Mouse (Mus musculus): ENCODE data around the gene Tbc1d2b. TPM values are rescaled to one million over a fixed set of nuclear protein-coding genes. Genes with fewer than 3 reads are reported as not detected.

Gene Tbc1d2b
- polyA plus RNA-seq, 1 experiment: 26.2 TPM

GRCm38 (mm10) chr9:90235258-90235882, 35.2 kb downstream of the Tbc1d2b start:
- no peak overlapping the region for H3K4me3 ChIP-seq (replicated peaks; ENCODE audit: control insufficient read depth, low read depth, low read length)
- peaks cover 19% of the 10 kb centered on the region for H3K4me1 ChIP-seq (ENCODE audit: control insufficient read depth, insufficient read depth, low read length)
- WGBS: 45% methylated on average over 10 of the region's 10 CpGs
- H3K27ac ChIP-seq (ENCODE audit: control insufficient read depth, insufficient read depth, low read depth, low read length, poor library complexity): peak overlapping the region; percentile 74
- TF ChIP-seq CTCF (IDR thresholded peaks at IDR 0.05; ENCODE audit: control insufficient read depth, insufficient read depth, low read length): no peak

GRCm38 (mm10) chr9:90234786-90235185, 35.8 kb downstream of the Tbc1d2b start:
- TF ChIP-seq CTCF (IDR thresholded peaks at IDR 0.05; ENCODE audit: control insufficient read depth, insufficient read depth, low read length): no peak
- TF ChIP-seq POLR2A (IDR thresholded peaks at IDR 0.05; ENCODE audit: borderline replicate concordance, control insufficient read depth, low read depth, low read length): no peak
- 81% methylated on average over 5 of the region's 5 CpGs for WGBS
- Histone ChIP-seq H3K4me1 (ENCODE audit: control insufficient read depth, insufficient read depth, low read length) (peaks cover 19% of the 10 kb centered on the region), H3K27ac (ENCODE audit: control insufficient read depth, insufficient read depth, low read depth, low read length, poor library complexity) (peak overlapping the region; percentile 74), H3K4me3 (replicated peaks; ENCODE audit: control insufficient read depth, low read depth, low read length) (no peak overlapping the region)

GRCm38 (mm10) chr9:90233906-90234419, 36.6 kb downstream of the Tbc1d2b start:
- peak overlapping the region; percentile 74 for H3K27ac ChIP-seq (ENCODE audit: control insufficient read depth, insufficient read depth, low read depth, low read length, poor library complexity)
- peaks cover 19% of the 10 kb centered on the region for H3K4me1 ChIP-seq (ENCODE audit: control insufficient read depth, insufficient read depth, low read length)
- no peak overlapping the region for H3K4me3 ChIP-seq (replicated peaks; ENCODE audit: control insufficient read depth, low read depth, low read length)
- TF ChIP-seq POLR2A (IDR thresholded peaks at IDR 0.05; ENCODE audit: borderline replicate concordance, control insufficient read depth, low read depth, low read length): no peak
- WGBS: 79% methylated on average over 5 of the region's 5 CpGs

GRCm38 (mm10) chr9:90232781-90233690, 37.6 kb downstream of the Tbc1d2b start:
- TF ChIP-seq POLR2A (IDR thresholded peaks at IDR 0.05; ENCODE audit: borderline replicate concordance, control insufficient read depth, low read depth, low read length) (no peak), CTCF (IDR thresholded peaks at IDR 0.05; ENCODE audit: control insufficient read depth, insufficient read depth, low read length) (no peak)
- 40% methylated on average over 8 of the region's 8 CpGs for WGBS
- peaks cover 15% of the 10 kb centered on the region for H3K4me1 ChIP-seq (ENCODE audit: control insufficient read depth, insufficient read depth, low read length)
- H3K4me3 ChIP-seq (replicated peaks; ENCODE audit: control insufficient read depth, low read depth, low read length): peak overlapping the region; percentile 10
- peak overlapping the region; percentile 93 for H3K27ac ChIP-seq (ENCODE audit: control insufficient read depth, insufficient read depth, low read depth, low read length, poor library complexity)

GRCm38 (mm10) chr9:90227171-90227570, 43.4 kb downstream of the Tbc1d2b start:
- no peak overlapping the region for H3K27ac ChIP-seq (ENCODE audit: control insufficient read depth, insufficient read depth, low read depth, low read length, poor library complexity)
- WGBS: 80% methylated on average over 12 of the region's 12 CpGs
- no peaks in the 10 kb centered on the region; the same call in 1 of the 2 replicates for H3K4me1 ChIP-seq (ENCODE audit: control insufficient read depth, insufficient read depth, low read length)
- H3K4me3 ChIP-seq (replicated peaks; ENCODE audit: control insufficient read depth, low read depth, low read length): no peak overlapping the region
- TF ChIP-seq POLR2A (IDR thresholded peaks at IDR 0.05; ENCODE audit: borderline replicate concordance, control insufficient read depth, low read depth, low read length) (no peak), CTCF (IDR thresholded peaks at IDR 0.05; ENCODE audit: control insufficient read depth, insufficient read depth, low read length) (no peak)

GRCm38 (mm10) chr9:90226742-90227096, 43.9 kb downstream of the Tbc1d2b start:
- H3K4me1 ChIP-seq (ENCODE audit: control insufficient read depth, insufficient read depth, low read length): no peaks in the 10 kb centered on the region; the same call in 1 of the 2 replicates
- no peak overlapping the region for H3K27ac ChIP-seq (ENCODE audit: control insufficient read depth, insufficient read depth, low read depth, low read length, poor library complexity)
- H3K4me3 ChIP-seq (replicated peaks; ENCODE audit: control insufficient read depth, low read depth, low read length): no peak overlapping the region
- TF ChIP-seq CTCF (IDR thresholded peaks at IDR 0.05; ENCODE audit: control insufficient read depth, insufficient read depth, low read length): no peak
- TF ChIP-seq POLR2A (IDR thresholded peaks at IDR 0.05; ENCODE audit: borderline replicate concordance, control insufficient read depth, low read depth, low read length): no peak
- 45% methylated on average over 2 of the region's 2 CpGs for WGBS

- H3K4me3 ChIP-seq (replicated peaks; ENCODE audit: control insufficient read depth, low read depth, low read length): no peak overlapping the region
- H3K4me1 ChIP-seq (ENCODE audit: control insufficient read depth, insufficient read depth, low read length): no peaks in the 10 kb centered on the region; the same call in 1 of the 2 replicates
- H3K27ac ChIP-seq (ENCODE audit: control insufficient read depth, insufficient read depth, low read depth, low read length, poor library complexity): no peak overlapping the region
- TF ChIP-seq POLR2A (IDR thresholded peaks at IDR 0.05; ENCODE audit: borderline replicate concordance, control insufficient read depth, low read depth, low read length) (no peak), CTCF (IDR thresholded peaks at IDR 0.05; ENCODE audit: control insufficient read depth, insufficient read depth, low read length) (no peak)
- WGBS: 69% methylated on average over 21 of the region's 21 CpGs
These were observed 44.4 kb downstream of the Tbc1d2b start for GRCm38 (mm10) chr9:90226081-90226741.

GRCm38 (mm10) chr9:90222275-90222674, 48.3 kb downstream of the Tbc1d2b start:
- no peak overlapping the region for H3K4me3 ChIP-seq (replicated peaks; ENCODE audit: control insufficient read depth, low read depth, low read length)
- TF ChIP-seq POLR2A (IDR thresholded peaks at IDR 0.05; ENCODE audit: borderline replicate concordance, control insufficient read depth, low read depth, low read length) (no peak), CTCF (IDR thresholded peaks at IDR 0.05; ENCODE audit: control insufficient read depth, insufficient read depth, low read length) (no peak)
- no peaks in the 10 kb centered on the region; the same call in 1 of the 2 replicates for H3K4me1 ChIP-seq (ENCODE audit: control insufficient read depth, insufficient read depth, low read length)
- H3K27ac ChIP-seq (ENCODE audit: control insufficient read depth, insufficient read depth, low read depth, low read length, poor library complexity): no peak overlapping the region
- 85% methylated on average over 3 of the region's 3 CpGs for WGBS
